Mouse (Mus musculus): ENCODE measurements around the gene Insc. TPM values are rescaled to one million over a fixed set of nuclear protein-coding genes. Genes with fewer than 3 reads are reported as not detected.

Gene Insc
- not detected in 2 replicates for total RNA-seq (2012; rRNA removed)
- total RNA-seq (2014; rRNA removed), result not detected in 2 replicates
- not detected in 2 replicates for polyA plus RNA-seq (2012; ENCODE audit: insufficient read length, low read depth)

- no peaks in the 10 kb centered on the region for H3K27me3 ChIP-seq (replicated peaks)
- in situ Hi-C loops (cut with MboI; ENCODE audit: low pct_ligation_motif_present, low pct_unique_long_range_greater_than_20kb, low sequenced_read_pairs), result loop anchor here (10.0 kb wide), 1 partner anchor 52 kb away; no protein-coding TSS in a partner anchor
- dilution Hi-C loops (cut with MboI; ENCODE audit: extremely low pct_ligation_motif_present, extremely low pct_unique_long_range_greater_than_20kb, low sequenced_read_pairs), result no loop called here
These were observed at the start of gene Insc for GRCm38 (mm10) chr7:114743022-114743780. Insc (plus strand) TSS chr7:114743694.

DNA sequence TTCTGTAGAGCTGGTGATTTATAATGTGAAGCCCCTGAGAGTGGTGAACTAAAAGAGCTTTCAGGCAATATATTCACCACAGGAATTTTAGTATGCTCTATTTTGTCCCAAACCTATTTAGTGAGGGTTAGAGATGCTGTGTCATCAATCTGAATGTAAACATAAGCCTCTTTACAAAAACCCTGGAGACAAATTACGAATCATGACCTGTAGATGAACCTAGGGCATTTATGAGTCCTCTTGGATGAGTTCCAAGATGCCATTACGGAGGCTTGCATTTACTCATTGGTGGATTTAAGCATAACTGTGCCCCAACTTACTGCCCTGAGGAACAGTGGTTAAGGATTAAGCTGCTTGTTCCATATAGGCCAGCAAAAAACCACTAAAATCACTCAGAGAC, 42.6 kb upstream of the Insc start:
- Histone ChIP-seq H3K27ac (ENCODE audit: insufficient read depth, low read depth) (no peak overlapping the region), H3K9me3 (replicated peaks; ENCODE audit: low read length) (no peaks in the 10 kb centered on the region), H3K4me2 (ENCODE audit: insufficient read depth, low read depth, poor library complexity, severe bottlenecking) (no peak overlapping the region), H3K4me3 (replicated peaks in 1 of 3; ENCODE audit: low read depth in 2 of 3, low read length in 2 of 3, poor library complexity in 1 of 3) (no peak overlapping the region), H3K36me3 (replicated peaks in 1 of 2; ENCODE audit: control insufficient read depth in 1 of 2, insufficient read depth in 1 of 2, low read length in 1 of 2) (no peaks in the 10 kb centered on the region), H3K27me3 (replicated peaks) (no peaks in the 10 kb centered on the region), H3K9ac (ENCODE audit: insufficient read depth, low read depth) (no peak overlapping the region), H3K79me2 (replicated peaks; ENCODE audit: control insufficient read depth, extremely low read depth, insufficient read depth, poor library complexity, severe bottlenecking) (no peaks in the 10 kb centered on the region), H3K4me1 (ENCODE audit: control insufficient read depth in 1 of 2, insufficient read depth in 2 of 2) (no peaks in the 10 kb centered on the region)
- dilution Hi-C loops (cut with MboI; ENCODE audit: extremely low pct_ligation_motif_present, extremely low pct_unique_long_range_greater_than_20kb, low sequenced_read_pairs), result no loop called here
- in situ Hi-C loops (cut with MboI; ENCODE audit: low pct_ligation_motif_present, low pct_unique_long_range_greater_than_20kb, low sequenced_read_pairs), result no loop called here
- TF ChIP-seq MYC (IDR thresholded peaks at IDR 0.05; ENCODE audit: low read depth, low read length) (no peak), JUN (IDR thresholded peaks at IDR 0.05; ENCODE audit: insufficient read depth, low read depth, low read length) (no peak), RCOR1 (conservative IDR thresholded peaks at IDR 0.05; ENCODE audit: low read depth, low read length) (no peak), POLR2A (IDR thresholded peaks at IDR 0.05; ENCODE audit: low read depth, low read length) (no peak), MAFK (IDR thresholded peaks at IDR 0.05; ENCODE audit: insufficient replicate concordance, low read length) (no peak), CHD1 (IDR thresholded peaks at IDR 0.05; ENCODE audit: low read depth, low read length) (no peak), IRF4 (IDR thresholded peaks at IDR 0.05; ENCODE audit: low read depth, low read length) (no peak), SMC3 (IDR thresholded peaks at IDR 0.05; ENCODE audit: low read depth, low read length) (no peak), KAT2A (IDR thresholded peaks at IDR 0.05; ENCODE audit: insufficient replicate concordance, low read length) (no peak), NELFE (IDR thresholded peaks at IDR 0.05; ENCODE audit: low read depth, low read length) (no peak), ZNF384 (IDR thresholded peaks at IDR 0.05; ENCODE audit: low read depth, low read length) (no peak), ETS1 (conservative IDR thresholded peaks at IDR 0.05; ENCODE audit: low read depth, low read length) (no peak), GABPA (IDR thresholded peaks at IDR 0.05; ENCODE audit: insufficient replicate concordance, low read depth, low read length) (no peak), TCF12 (IDR thresholded peaks at IDR 0.05; ENCODE audit: low read depth, low read length) (no peak), MXI1 (IDR thresholded peaks at IDR 0.05; ENCODE audit: low read depth, low read length) (no peak), BHLHE40 (IDR thresholded peaks at IDR 0.05; ENCODE audit: low read depth, low read length) (no peak), MAX (IDR thresholded peaks at IDR 0.05; ENCODE audit: low read length) (no peak), RAD21 (IDR thresholded peaks at IDR 0.05; ENCODE audit: low read depth, low read length) (no peak)
- no peak for DNase-seq (ENCODE audit: extremely low read depth)

More at GRCm38 (mm10) chr7:114743022-114743780, at the start of gene Insc:
- Histone ChIP-seq H3K27ac (ENCODE audit: insufficient read depth, low read depth) (no peak within 1 kb of the TSS), H3K4me3 (replicated peaks in 1 of 3; ENCODE audit: low read depth in 2 of 3, low read length in 2 of 3, poor library complexity in 1 of 3) (no peak within 1 kb of the TSS), H3K4me2 (ENCODE audit: insufficient read depth, low read depth, poor library complexity, severe bottlenecking) (no peak within 1 kb of the TSS), H3K9ac (ENCODE audit: insufficient read depth, low read depth) (no peak within 1 kb of the TSS), H3K9me3 (replicated peaks; ENCODE audit: low read length) (no peaks in the 10 kb centered on the region), H3K79me2 (replicated peaks; ENCODE audit: control insufficient read depth, extremely low read depth, insufficient read depth, poor library complexity, severe bottlenecking) (no peaks in the 10 kb centered on the region), H3K4me1 (ENCODE audit: control insufficient read depth in 1 of 2, insufficient read depth in 2 of 2) (peaks cover 0 to 20% of the 10 kb centered on the region in 2 experiments; a peak in 2 of 4 replicates), H3K36me3 (replicated peaks in 1 of 2; ENCODE audit: control insufficient read depth in 1 of 2, insufficient read depth in 1 of 2, low read length in 1 of 2) (no peaks in the 10 kb centered on the region)
- no peak for TF ChIP-seq GABPA (IDR thresholded peaks at IDR 0.05; ENCODE audit: insufficient replicate concordance, low read depth, low read length)
- DNase-seq (ENCODE audit: extremely low read depth), result no peak

All from CH12.LX (cell line).